Mouse (Mus musculus) gastrocnemius, postnatal 4 days (tissue): ENCODE measurements at regions not wholly inside any gene's neighbourhood (a gene's known extent, or its start where the extent isn't known, plus 50 kb on each side); places are given as distances from the start of the nearest gene placed in this dataset.

Source experiments
- DNase-seq, 2 experiments: peaks; one replicate each; pipeline ENCODE4 v3.0.0; 2021 to 2022; ENCODE audit warnings: low spot score in 2 of 2, mixed read lengths in 2 of 2

- no peak for DNase-seq
Observed at GRCm38 (mm10) chr1:121252056-121252455, 80.3 kb downstream of the Insig2 start.

- DNase-seq = no peak
Observed at GRCm38 (mm10) chr1:121254196-121254595, 78.2 kb downstream of the Insig2 start.
